Mouse (Mus musculus) layer of hippocampus, adult 9-11 months (tissue): Measurements from ENCODE around the gene Tapt1.

Experiments
- DNase-seq: peaks from one replicate; pipeline ENCODE4 v3.0.0; 2022

The Tapt1 gene

DNA sequence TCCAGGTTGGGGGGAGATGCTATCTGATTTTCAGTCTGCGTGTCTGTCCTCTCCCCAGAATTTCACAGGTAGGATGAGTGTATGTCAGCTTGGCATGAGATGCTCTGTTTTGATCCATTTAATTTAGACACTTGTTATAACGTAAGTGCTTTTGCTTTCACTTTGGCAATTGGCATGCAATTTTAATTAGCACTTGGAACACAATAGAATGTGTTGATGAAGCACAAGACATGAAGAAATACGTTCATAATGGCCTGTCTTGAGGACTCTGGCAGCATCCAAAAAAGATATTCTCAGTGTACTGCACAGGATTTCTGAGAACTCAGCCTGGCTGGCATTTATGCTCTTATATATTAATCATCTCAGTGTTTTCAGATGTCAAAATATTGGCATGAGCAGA, 7.5 kb upstream of the Tapt1 start:
- DNase-seq = no peak

DNA sequence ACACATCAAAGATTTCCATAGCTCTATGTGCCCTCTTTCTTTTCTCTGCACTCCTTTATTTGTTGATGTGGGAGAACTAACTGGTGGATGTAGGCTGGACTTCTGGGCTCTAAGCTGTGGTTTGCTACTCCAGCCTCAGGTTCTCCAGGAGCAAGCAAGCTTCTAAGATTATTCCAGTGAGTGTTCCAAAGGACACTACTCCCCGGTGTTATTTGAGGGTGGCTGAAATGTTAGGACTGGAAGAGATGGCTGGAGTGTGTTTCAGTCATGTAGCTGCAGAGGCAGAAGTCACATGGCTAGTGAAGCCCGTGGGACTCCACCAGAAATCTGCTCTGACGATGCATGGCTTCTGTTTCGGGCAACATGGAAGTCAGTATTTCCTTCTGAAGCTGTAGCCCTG, 2.3 kb upstream of the Tapt1 start:
- DNase-seq = no peak

DNA sequence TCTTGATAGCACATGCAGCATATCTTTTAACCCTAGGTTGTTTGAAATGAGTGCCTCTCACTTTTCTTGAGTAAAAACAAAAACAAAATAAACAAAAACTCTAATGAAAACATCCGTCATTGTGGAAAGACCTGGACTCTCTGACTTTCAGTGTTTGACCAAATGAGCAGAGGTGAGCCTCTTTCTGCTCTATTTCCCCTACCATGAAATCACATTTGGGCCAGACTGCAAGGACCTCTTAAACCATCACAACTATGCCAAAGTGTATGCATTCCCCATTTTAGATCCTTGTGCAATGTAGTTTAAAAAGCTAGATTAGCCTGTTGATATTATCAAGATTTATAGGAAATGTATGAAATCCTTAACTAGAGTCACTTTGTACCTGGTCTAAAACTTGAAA, 1.9 kb upstream of the Tapt1 start:
- DNase-seq = no peak

DNA sequence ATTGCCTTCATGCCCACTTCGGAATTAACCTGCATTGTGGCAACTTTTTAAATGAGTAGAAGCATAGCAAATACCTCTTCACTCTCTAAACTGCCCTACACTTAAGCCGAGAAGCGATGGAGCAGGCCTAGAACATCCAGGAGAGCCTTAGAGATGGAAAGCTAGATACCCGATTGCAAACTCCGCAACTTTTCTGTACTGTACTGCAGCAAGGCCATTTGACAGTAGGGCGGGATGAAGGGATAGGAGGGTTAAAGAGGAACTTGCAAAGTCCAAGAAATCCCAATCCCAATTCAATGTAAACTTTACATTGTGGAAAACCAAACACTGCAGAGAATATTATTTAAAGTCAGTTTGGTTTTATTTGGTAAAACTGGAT, 1.0 kb upstream of the Tapt1 start:
- DNase-seq = no peak

DNA sequence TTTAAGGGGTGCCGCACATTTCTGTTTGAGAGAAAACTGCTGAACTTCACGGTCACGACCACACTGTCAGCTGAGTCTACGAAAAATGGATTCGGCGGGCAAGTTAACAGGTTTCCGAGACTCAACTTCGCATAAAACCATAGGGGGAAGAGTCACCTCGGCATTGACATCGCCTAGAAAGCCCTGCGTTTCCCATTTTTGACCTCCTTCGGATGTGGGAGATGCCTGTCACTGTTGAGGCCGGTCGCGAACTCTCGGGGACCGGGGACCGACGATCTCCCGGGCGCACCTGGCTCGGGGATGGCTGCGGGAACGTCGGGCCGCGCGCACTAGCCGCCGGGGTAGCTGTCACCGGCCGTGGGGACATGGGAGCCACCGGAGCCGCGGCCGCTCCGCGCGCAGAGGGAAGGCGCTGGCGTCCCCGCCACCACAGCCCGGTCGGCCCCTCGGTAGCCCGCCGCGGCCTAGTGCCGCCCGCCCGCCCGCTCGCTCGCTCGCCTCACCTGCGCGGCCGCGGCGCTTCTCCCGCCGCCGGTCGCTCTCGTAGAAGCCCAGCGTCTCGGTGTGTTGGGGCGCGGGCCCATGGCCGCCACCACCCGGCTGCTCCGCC, 410 bp downstream of the Tapt1 start:
- peak; percentile 14 for DNase-seq

DNA sequence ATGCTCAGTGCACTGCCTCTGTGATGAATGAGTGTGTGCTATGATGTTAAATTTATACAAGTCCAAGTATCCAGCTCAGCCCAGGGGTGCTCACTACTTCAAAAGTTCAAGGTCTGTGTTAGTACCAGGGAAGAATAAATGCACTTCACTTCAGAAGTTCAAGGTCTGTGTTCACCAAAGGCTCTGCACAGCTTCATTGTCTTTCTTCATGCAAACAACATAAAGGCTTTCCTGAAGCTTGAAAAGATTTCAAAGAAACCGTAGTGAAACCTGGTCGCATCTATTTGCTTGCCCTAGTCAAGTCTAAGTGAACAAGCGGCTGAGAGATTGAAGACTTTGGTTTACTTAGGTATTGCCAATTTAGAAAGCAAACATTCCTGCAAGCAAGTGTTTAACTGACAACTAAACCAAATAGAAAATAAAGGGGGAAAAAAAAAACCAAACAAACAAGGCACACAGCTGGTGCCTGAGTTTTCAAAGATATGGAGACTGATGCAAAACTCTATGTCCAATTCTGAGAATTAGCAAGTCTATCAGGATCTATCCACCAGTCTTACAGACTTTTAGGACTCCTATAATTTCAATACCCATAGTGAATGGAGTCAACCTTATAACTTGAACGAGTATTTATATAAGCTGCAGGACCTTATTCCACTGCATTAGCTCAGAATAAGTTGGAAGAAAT, 1.4 kb downstream of the Tapt1 start:
- DNase-seq = no peak

DNA sequence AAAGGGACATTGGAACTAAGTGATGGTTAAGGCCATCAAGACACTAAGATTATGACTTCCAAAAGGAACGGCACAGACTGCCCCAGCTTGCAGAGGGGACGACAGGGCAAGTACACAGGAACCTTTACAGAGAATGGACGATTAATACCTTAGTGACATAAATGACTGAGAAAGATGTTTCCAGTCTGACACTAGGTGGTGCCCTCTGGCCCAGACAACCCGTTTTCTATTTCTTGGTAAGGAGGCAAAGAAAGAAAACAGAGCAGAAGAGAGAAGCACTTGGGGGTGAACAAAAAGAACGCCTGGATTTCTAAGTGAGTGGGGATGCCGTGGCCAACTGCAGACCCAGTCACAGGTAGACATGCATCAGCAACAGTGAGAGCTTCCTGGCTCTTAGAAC, 2.2 kb downstream of the Tapt1 start:
- no peak for DNase-seq

DNA sequence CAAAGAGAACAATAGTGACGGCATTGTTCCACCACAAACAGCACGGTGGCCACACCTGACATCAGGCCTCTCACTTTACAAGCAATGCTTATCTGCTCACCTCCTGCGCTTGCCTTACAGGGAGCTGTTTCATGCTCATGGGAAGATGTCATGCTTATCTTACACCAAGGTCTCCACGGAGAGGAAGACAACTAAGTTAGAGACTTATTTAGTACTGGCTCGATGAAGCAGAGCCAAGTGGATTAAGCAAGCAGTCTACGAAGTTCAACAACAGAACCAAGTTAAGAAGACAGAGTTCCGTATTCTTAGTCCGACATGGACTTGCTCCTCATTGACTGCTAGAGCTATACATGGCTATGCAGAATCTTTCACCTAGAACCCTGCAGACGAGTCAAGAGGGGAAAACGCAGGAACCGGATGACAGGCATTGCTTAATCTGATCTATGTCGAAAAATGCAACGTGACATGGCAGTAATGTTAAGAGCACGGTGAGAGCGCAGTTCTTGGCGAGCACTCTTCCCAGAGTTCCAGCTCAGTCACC, 3.0 kb downstream of the Tapt1 start:
- DNase-seq = no peak

DNA sequence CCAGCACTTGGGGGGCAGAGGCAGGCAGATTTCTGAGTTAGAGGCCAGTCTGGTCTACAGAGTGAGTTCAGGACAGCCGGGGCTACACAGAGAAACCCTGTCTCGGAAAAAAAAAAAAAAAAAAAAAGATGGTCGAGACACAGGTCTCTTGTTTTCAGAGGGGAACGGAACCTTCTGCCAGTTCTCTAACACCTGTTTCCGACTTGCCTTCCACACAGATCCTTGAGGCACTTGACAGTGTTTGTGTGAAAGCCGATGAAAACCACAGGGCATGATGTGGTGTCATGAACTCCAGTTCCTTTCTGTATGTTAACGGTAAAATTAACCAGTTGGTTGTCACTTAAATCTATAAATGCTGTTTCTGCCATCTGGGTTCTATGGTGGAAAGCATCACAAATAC, 6.0 kb downstream of the Tapt1 start:
- no peak for DNase-seq

DNA sequence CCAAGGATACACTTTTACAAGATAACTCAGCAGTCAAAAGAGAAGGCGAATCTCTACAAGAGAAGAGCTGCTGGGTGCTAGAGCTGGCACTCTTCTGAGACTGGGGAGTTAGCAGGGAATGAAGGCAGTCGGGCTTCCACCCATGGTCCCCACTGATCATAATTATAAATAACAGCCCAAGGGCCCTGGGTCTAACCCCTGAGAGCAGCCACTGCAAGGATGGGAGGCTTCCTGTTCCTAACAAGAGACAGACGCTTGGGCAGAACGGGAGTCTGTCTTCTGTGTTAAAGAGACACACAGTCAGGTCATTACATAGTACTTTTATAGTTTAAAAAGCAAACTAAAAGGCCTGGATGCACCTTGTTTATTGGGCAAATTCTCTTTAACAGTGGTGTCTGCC, 6.6 kb downstream of the Tapt1 start:
- no peak for DNase-seq

DNA sequence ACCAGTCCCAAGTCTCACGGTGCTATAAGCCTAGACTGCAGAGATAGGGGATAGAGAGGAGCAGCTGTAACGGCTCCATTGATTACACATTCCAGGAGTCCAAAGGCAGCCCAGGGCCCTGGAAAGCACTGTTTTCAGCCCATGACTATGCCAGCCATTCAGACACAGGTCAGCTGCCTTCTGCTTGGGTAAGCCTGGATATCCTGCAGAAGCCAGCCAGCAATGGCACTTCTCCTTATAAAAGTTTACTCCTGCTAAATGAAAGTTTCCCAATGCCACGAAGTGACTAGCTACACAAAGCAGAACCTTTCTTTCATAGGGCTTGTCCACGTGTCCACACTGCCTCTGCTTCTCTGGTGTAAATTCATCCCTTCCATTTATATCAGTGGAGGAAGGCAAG, 7.9 kb downstream of the Tapt1 start:
- DNase-seq = no peak

DNA sequence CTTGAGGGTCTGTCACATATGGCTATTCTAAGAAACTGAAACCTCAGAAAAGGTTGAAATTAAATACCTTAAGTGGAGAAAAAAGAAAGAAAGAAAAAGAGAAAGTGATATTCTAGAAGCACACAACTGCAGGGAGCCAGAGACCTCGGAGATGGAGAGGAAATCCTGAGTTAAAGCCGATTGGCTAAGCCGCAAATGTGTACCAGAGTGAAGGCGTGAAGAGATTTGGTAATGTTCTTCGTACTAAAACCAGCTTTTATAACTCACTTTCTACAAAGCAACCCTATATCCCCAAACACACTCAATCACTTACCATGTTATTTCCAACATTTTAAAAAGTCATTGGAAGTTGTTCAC, 8.8 kb downstream of the Tapt1 start:
- DNase-seq = no peak

DNA sequence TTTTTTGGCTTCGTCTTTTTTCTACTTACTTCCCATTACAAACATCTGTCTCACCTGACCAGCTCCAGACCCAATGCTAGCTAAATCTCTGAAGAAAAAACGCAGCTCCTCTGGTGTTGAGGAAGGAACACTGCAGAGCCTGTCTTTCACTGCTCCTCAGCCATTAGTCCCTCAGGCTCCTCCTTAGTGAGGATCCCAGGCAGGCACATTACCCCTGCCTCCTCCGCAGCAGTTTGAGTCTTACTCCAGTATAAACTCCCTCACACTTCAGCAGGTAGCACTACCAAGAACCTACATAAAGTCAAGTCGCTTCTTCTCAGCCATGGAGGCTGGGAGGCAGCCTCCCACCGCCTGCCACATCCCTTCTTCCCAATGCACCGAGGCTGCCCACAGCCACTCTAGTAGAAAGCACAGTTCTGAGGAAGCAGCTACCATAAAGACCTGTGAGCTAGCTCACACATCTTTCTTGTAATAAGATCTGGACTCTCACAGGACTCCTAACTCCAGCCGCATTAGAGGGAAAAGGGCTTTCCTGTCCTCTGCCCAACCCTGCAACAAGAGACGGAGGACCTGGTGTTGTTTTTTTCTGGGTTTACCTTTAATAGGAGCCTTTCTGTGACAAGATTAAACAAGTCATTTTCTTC, 9.3 kb downstream of the Tapt1 start:
- no peak for DNase-seq

DNA sequence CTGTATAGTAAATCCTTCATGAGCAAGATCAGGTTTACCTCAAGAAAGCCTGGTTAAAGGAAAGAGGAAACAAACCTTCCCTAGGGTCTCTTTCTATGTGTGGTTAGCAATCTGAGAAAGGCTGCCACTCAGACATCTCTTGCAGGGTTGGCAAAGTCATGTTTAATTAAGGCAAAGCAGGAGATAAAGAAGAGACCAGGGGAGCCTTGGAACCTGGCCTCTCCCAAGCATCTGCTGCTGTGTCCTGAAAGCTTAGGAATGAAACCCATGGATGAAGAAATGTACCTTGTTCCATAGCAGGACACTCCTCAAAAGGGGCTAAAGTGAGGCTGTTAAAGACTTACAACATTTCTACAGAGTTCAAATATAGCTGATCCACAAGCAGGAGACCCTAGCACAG, 11.3 kb downstream of the Tapt1 start:
- no peak for DNase-seq

DNA sequence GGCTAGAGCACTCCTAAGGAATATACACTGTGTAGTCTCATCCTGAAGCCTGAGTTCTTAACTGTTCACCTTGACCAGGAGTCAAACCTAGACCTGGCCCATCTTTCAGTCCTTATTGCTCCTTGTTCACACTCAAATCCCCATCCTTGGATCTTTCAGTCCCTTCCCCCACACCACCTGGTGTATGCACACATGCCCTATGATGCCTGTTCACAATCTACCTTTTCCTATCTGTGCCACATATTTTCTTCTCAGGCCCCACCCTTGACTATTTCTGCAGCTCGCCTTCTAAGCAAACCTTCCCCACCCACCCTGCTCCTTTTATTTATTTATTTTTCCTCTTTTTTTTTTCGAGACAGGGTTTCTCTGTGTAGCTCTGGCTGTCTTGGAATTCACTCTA, 12.4 kb downstream of the Tapt1 start:
- no peak for DNase-seq

DNA sequence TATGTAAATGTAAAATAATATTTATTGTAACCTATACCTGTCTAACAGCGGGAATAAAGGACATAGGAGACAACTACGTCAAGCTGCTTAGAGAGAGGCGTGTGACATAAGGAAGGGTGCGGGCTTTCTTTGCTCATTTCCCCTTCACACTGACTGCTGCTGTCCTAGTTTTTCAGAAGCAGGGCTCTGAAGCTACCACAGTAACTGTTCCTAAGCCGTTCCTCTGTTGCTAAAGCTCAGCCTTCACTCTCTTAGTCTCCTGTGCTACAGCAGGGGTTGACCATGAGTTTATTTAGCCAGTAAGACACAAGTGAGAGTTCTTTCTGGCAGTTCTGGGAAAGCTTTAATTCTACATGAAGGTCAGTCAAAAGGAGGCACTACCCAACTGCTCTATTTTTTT, 13.0 kb downstream of the Tapt1 start:
- no peak for DNase-seq

DNA sequence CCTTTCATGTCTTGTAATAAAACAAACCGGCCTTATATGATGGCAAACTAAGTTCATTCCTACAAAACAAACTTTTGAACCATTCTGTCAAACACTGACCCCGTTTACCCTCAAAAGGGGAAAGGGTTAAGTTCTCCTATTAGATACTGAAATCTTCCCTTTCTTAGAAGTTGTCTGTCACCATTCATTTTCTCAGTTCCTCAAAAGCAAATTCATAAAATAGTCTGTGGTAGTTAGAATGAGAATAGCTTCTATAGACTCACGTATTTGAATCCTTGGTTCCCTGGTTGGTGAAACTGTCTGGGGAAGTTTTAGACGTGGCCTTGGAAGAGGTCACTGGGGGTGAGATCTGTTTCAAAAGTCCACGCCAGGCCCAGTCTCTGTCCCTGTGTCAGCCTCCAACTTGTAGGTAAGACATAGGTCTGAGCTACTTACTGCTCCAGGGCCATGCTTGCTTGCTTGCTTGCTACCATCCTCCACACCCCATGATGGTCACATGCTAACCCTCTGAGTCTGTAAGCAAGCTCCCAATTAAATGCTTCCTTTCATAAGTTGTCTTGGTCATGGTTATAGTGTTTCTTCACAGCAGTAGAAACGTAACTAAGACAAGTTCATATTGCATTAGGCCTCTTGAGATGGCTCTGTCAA, 14.5 kb downstream of the Tapt1 start:
- DNase-seq = no peak

DNA sequence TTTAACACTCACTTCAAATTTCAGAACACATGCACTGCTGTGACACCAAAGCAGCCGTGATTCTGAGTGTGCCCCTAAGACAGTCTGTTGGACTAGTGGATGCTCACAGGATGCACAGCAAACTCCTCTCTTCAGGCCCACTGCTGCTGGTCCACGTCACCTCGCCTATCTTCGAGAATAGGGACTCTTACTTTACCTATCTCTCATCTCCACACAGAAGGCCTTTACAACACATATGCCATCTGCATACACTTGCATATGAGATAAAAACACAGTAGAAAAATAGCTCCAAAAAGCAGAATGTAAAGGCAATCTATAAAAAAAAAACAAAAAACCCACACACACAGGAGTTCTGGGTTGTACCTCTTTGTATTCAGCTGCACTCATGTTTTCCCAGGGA, 19.1 kb downstream of the Tapt1 start:
- no peak for DNase-seq

DNA sequence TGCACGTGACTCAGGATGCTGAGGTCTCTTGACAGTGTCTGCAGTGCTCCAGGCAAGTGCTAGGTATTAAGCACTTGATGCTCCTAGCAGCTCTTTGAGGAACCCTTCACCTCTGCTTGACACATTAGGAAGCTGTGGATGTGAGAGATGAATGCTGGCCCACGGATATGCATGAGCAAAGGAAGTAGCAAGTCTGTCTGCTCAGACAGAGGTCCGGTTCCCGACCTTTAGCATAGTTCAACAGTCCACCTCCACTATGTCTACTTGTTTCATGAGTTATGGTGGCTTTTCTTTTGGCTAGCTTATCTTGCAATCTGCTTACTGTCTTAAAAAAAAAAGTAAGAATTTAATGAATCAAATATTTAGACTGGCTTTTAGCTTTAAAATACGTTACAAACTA, 19.8 kb downstream of the Tapt1 start:
- no peak for DNase-seq

DNA sequence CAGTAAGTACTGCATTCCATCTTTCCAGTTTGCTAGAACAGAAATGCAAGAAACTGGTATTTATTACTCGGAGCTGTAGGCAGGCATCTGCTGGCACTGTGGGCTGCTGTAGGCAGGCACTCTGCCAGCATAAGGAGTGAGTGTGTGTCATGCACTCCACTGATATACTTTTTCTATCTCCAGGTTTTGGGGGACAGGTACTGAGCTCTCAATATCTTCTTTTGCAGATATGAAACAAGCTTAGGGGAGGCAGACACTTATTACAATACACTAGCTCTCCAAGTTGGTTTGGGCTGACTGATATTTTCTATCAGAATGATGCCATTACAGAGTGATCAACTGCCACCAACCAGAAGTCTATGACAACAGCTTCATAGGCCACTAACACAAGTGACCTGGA, 23.0 kb downstream of the Tapt1 start:
- peak; percentile 60 for DNase-seq

DNA sequence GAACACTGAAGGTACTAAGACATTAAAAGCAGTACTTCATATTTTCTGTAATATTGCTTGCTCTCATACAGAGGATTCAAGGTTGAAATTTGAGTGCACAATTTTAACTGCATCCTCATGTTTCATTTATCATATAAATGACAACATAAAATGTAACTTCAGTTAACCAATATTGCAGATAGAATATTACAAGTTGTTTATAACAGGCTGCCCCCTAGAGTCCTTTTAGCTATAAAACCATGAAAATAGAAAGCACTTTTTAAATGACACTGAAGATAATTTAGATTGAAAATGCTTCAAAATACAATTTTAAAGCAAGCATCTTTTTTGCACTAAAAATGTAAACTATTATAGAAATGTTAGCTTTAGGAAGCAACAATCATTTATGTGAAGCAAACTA, 24.8 kb downstream of the Tapt1 start:
- no peak for DNase-seq

DNA sequence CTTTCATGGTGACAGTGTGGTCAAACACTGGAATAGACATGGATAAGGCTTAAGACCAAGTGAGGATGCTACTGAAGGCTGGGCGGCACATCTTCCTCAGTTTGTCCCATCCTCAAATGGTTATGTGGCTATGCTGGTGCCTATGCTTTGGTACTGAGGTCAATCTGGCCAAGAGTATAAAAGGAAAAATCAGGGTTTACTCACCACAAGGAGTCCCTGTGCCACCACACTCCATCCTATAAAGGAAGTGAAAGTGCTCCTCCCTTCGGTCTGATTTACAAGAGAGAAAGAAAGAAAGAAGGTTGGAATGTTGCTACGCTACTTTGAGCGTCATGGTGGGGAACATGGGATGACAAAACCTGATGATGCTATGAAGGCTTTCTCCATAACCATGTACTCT, 27.3 kb downstream of the Tapt1 start:
- no peak for DNase-seq

DNA sequence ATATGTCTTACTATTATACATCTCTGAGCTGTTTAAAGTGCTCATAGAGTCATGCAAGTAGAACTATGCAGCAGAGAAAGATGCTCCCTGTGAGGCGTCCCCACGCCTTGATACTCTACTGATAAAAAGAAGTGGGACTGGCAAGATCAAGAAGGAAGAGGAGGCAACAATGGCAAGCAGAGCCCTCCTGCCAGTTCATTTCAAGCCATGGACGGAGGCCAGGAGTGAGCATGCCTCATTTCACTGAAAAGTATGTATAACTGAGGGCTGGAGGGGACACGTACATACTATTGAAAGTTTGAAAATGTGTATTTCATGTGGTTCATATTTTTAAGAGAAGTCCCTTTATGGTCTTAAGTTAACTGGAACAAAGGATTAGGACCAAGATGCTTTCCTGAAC, 28.0 kb downstream of the Tapt1 start:
- no peak for DNase-seq

DNA sequence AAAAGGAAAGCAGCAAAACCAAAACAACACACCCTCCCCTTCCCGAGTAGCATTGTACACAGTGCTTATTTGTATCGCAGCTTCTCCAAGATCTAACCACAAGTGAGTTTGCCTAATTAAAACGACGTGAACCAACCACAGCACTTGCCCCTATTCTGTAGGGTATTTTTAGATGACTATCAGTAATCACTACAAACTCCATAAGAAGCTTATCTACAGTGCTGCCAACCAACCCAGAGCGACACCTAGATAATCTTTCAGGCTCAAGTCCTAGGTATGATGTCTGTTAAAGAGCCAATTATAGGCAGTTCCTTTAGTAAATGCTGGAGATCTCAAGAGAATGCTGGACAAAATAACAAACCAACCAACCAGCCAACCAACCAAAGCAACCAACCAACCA, 28.6 kb downstream of the Tapt1 start:
- no peak for DNase-seq
